Mouse (Mus musculus) gastrocnemius, adult 18-20 months (tissue): ENCODE results near the gene Col11a1. TPM values are rescaled to one million over a fixed set of nuclear protein-coding genes. Genes with fewer than 3 reads are reported as not detected.

Experiments used
- DNase-seq: peaks from one replicate; pipeline ENCODE4 v3.0.0; 2021; ENCODE audit warnings: low spot score
- long read RNA-seq, 2 experiments: library from polyadenylated mRNA; stranded (forward); transcript quantifications; one replicate each; pipeline ENCODE4 v2.0.0; 2021
- total RNA-seq, 2 experiments: library from RNA; stranded (reverse); gene quantifications; 2 replicates each; pipeline ENCODE4 v1.2.3; 2021

Col11a1 gene
- total RNA-seq: 1 to 10 TPM in 1 of 2 experiments, under 1 TPM in 1; 0.66 to 1.2 TPM
- long read RNA-seq, experiment 1: 0 reads
- long read RNA-seq, experiment 2: 0 reads

DNA sequence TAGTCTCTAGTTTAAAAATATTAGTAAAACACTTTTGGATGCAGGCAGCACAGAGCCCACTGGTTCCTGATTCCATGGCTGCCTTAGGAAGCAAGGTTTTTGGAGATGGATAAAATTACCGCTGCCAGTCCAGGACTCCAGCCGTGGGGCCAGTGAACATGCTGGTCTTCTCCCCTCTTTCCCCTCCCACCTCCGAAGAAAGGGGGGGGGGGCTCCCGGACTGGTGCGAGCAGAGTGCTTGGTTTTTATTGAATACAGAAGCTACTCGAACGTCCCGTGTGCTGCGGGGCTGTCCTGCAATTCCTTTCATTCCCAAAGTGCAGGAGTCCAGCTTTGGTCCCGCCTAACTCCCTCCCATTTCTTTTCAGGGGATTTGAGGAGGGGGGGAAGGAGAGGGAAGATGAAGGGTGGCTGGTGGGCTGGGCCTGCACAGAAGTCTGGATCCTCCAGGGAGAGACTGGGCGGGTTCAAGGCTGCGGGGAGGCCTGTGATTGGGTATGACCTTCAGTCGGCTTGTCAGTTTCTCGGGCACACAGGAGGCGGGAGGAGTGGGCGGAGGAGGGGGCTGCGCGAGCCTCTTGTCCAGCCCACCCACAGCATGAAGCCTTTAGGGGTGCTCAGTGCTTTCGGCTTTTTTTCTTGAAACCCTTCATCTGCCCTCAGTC lies at the start of gene Col11a1:
TSS of gene Col11a1 (plus strand) at position 570 of the 665 bp plus-strand sequence.
- peak; percentile 1 for DNase-seq

- DNase-seq: no peak
Observed at GRCm38 (mm10) chr3:113990936-113991335, 39.4 kb upstream of the Col11a1 start.

DNA sequence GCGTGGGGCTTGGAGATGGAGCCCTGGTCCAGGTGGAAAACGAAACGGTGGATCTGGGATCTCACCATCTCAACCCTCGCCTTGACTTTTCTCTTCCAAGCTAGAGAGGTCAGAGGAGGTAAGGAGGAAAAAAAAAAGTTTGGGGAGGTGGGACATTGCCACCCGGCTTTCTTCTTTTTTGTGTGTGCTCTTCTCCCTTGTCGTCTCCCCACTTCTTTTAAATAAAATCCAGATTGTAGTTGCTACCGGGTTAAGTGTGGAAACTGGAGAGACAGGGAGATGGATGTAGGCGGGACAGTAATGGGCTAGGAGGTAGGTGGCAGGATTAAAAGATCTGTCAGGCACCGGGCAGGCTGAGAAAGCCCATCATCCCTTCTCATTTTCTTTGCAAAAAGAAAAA lies 546 bp downstream of the Col11a1 start:
- DNase-seq: no peak

DNA sequence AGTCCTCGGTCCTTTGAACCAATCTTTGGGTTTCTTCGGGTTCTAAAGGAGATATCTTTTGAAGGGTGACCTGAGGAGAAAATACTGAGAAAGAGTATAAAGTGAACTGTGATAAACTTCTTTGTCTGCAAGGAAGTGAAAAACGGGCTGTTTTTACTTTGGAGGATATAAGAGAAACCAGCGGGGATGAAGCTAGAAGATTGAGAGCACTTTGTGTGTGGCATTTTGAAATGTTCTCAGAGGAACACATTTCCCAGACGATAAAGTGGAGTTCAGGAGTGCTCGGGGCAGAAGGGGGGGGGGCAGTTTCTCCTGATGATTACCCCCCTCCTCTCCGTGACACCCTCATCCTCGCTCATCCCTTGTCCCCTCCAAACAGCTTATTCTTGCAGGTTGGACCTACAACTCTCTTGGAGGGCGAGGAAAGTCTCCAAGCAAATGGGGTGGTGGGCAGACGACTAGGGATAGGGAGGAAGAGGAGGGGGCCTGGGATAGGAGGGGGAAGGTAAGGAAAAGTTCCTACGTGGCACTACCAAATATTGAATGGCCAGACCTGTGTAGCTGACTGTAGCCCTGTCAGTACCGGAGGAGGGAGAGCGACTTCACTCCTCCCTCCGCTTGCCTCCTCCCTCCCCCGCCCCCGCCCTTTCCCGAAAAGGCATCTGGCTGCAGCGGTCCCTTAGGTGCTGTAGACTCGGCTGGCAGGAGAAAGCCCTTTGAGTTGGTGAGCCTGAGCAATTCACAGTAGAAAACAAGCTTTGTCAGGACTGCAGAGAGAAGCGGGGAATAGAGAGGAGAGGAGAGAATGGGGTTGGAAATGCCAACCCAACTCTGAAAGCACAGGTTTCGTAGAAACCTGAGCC lies 1.2 kb downstream of the Col11a1 start:
- DNase-seq: no peak

- no peak for DNase-seq
Observed at GRCm38 (mm10) chr3:114032333-114032732, 2.0 kb downstream of the Col11a1 start.

- DNase-seq: no peak
Observed at GRCm38 (mm10) chr3:114052406-114052805, 22.1 kb downstream of the Col11a1 start.

DNA sequence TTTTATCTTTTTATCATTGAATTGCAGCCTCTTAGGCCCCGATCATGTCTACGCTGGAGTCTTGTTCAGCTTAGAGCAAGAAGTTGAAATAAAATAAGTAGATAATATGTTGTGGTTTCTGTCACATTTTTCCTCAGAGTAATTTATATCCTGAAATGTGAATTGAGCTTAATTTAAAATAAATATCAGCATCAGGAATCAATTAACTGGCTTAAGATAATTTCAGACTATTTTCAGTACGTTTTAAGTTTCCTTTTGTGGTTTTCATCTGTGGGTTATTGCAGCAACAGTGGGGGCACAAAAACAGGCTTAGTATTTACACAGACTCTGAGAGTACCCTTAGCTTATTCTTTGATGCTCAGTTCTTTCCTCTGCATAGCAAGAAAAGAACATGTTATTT lies 23.2 kb downstream of the Col11a1 start:
- no peak for DNase-seq

DNA sequence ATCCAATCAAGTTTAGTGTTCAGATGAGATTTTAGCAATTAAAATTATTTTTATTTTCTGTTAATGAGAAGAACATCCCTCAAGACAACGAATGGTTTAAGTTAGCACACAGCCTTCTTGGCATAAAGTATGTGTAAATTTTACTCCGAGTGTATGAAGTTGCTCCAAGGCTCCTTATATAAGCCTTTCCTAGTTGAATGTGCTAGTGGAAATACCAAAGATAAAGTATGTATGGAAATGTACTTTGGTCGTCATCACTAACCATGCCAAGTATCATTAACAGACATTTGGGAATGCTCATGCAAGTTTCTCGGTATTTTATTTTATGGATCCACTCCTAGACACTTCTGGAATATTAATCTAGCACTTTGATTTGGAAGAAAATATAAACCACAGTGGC lies 34.8 kb downstream of the Col11a1 start:
- no peak for DNase-seq

GRCm38 (mm10) chr3:114065587-114065986 lies 35.2 kb downstream of the Col11a1 start:
- no peak for DNase-seq

DNA sequence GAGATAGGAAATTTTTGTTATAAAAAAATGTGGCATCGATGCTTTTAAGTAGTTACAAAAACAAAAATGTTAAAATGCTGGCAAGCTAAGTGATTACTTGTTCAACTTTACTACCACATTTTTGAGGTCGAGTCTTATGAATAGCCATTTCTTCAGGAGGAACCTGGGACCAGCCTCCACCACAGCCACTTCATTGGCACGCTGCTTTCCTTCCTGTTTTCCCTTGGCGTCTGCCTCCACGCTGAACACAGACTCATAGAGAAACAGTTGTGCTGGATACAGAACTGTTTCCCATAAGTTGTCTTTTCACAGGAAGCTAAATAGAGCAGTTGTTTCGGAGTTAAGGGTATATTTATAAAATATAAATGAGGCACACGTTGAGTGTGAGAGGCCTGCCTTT lies 69.0 kb downstream of the Col11a1 start:
- DNase-seq: no peak

DNA sequence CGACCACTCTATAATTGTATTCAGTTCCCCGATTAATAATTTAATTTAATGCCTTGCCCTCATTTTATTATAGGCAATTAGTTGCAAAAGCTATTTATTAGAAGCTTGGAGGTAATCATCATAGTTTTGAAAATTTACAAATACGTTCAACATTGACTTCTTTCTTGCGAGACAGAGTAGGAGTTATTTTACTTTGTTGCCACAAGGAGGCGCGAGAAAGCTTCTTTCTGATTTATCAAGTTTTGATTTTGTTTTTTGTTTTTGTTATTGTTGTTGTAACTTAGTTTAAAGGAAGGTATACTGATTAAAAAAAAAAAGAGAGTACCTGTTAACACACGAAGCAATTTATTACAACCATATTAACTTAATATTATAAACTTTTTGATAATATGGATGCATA lies 76.8 kb downstream of the Col11a1 start:
- DNase-seq: no peak

DNA sequence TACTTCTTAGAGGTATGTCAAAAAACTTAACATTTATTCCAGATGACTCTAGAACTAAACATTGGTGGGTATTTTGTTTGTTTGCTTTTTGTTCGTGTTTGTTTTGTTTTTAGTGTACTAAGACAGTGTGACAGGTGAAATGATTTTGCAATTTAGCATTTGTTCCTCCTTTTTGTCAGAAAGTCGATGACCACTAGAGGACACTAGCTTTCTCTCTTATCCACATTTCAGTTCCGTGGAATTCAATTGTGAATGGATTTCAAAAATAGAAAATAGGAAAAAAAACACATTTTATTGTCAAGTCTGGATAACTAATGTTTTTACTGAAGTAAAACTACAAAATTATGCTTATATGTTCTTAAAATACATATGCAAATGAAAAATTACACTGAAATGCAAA lies 116.8 kb downstream of the Col11a1 start:
- DNase-seq: no peak

DNA sequence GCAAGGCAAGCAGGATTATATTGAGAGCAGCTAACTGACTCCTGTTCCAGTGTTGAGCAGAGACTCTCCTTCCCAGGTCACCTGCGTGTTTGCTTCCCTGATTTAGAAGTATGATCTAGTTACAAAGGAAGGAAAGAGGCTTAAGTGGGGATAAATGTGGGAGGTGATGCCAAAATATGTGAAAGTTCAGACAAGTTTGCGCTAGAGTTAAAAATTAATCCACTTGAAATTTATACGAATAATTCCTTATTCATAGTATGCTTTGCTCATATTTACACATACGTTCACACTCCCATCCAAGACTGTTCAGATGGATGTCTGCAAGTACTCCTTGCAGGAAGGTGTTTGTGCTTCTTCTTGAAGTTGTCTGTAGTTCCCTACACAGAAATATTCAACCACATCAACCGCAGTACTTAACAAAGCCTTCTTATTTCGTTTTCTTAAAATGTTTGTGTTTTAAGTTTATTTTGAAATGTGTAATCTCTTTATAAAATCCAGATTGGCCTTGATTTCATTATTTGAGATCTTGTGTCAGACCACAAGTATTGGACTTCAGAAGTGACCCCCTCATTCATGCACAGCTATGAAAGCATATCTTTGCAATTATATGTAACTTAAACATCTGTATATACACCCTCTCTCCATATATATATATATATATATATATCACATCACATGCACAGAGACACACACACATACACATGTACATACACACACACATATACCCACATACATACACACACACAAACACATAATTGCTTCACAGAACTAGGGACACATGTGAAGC lies 167.8 kb downstream of the Col11a1 start:
- DNase-seq: no peak

DNA sequence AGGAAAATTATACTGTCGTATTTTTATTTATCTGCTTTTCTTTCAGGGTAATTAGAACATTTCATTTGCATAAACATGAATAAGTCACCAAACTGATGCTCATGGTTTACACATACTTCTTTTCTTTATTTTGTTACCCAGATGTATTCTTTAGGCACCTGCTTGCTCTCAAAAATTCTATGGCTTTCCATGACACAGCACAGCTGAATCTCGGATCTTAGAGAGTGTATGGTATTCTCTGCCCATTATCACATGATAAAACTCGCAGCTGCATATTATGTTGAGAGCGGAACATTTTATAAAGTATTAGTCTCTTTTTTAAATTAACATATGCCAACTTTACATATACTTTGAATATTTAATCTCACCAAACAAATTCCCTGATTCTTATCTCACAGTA lies 181.9 kb downstream of the Col11a1 start:
- no peak for DNase-seq

- no peak for DNase-seq
Observed at GRCm38 (mm10) chr3:114216105-114216504, 185.8 kb downstream of the Col11a1 start.

DNA sequence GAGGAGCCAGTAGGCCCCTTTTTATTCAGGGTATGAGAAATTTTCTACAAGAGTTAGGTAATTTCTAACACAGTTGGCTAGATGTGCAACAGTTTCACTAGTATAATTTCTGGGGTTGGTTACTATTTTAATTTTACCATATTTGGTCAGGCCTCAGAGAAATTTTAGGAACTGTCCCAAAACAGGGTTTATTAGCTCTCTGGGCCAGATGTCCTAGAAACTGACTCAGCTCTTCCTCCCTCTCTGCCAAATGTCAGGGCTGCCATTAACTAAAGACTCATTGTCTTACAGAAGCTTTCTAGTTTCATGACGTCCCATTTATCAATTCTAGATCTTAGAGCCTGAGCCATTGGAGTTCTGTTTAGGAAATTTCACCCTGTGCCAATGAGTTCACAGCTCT lies 199.2 kb downstream of the Col11a1 start:
- no peak for DNase-seq
